Mouse (Mus musculus) cerebellum, adult 11-12 months (tissue): ENCODE measurements around the gene Slc43a1.
A peak's percentile ranks its signal among the peaks of the same experiment; 100 is the strongest.
"Not testable (repeated sequence)": the region's sequence is repeated elsewhere in the genome, so short reads cannot be mapped to it uniquely, and the experiment has no call there.

Experiments used
- DNase-seq: peaks from one replicate; pipeline ENCODE4 v3.0.0; 2022

Gene Slc43a1

DNA sequence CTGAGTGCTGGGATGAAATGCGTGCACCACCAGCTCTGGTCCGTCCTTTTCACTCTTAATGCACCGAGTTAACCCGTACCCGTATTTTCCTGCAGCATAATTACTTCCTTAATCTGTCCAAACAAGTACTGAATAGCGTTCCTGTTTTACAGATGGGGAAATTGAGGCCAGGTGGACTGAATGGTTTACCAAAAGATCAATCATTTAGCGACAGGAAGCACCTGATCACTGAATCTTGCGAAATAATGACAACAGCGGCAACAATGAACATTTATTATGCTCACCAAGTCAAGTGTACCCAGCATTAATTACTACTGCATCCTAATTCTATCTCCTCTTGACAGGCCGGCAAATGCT lies at the start of gene Slc43a1:
Slc43a1 (plus strand) TSS at position 258 of the 357 bp plus-strand sequence.
- DNase-seq: no peak

DNA sequence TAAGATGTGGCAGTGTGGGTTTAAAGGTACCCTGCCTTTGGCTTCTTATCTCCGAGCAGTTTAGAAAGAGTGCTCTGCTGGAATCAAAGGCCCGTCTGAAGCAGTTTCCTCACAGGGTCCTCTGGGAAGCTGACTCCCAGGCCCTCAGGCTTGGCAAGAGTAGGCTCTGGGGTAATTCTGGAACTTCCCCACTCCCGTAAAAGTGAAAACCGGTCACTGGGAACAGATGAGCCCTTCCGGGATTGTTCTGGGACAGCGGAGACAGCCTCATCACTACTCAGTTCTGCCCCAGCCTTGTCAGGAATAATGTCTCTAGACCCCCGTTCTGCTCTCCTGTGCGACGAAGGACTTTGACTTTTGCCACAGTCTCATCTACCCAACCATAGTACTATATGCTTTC lies 48.2 kb upstream of the Slc43a1 start:
- no peak for DNase-seq

DNA sequence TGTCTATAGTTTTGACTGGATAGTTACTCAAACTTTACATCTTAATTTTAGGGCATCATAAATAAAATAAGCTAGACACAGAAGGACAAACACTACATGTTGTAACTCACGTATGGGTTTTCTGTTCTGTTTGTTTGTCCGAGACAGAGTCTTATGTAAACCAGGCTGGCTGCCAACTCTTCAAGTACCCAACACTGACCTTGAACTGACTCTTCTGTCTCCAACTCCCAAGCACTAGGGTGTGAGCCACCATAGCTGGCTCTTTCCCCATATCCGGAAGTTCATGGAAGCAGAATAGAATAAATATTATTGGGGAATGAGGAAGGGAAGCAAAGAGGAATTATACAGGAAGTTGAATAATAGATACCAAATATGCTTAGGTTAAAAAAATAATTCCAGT lies 46.1 kb upstream of the Slc43a1 start:
- no peak for DNase-seq

DNA sequence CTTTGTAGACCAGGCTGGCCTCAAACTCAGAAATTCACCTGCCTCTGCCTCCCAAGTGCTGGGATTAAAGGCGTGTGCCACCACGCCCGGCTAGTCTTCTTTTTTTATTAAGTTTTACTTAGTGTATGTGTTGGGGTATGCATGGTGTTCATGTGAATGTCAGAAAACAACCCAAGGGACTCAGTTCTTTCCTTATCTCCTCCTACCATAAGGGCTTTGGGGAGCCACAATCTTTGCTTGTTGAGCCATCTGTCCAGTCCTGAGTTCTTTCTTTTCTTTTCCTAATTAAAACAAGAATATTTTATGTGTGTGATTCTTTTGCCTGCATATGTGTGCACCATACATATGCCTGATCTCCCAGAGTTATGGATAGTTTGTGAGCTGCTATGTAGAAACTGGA lies 45.5 kb upstream of the Slc43a1 start:
- DNase-seq: no peak

DNA sequence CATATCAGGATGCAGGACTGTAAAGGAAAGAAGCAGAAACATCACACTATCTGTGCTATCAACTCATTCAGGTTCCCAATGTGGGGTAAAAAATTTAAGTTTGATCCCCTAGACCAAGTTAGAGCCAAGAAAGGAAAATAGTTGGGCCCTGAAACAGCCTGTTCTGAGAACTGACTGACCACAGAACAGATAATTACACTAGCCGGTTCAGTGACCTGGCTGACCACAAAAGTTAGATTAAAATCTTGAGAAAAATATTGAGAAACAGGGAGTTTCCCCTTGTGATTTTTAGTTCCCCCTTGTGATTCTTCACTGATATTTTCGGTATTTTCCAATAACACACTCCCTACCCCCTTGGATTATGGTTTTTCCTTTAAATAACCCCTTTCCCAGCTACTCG lies 44.8 kb upstream of the Slc43a1 start:
- no peak for DNase-seq

DNA sequence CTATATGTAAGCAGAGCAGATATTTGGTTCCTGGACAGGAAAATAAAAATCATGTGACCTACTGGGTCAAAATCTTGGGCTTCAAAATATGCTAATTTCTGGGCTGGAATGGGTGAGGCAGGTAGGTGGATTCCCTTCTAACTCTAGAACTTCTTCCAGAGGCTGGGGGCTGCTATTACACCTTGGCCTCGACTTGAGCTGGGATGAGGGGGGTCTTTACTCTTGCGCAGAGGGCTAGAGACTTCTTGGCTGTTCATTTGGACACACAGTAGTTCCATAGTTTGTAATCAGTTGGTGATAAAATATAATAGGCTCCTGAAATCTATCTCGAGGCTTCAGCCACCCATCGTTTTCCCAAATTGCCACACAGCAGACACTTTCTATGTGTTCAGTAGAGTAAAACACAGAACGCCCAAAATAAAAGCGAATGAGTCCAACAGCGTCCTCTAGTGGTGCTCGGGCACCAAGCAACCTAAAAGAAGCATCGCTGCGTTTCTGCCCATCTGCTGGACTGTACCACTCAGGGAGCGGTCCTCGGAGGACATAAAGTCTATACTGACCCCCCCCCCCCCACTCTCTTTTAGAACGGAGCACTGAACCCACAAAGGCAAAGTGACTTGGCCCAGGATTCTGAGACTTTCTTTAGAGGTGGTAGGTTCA lies 40.7 kb upstream of the Slc43a1 start:
- peak; percentile 84 for DNase-seq

DNA sequence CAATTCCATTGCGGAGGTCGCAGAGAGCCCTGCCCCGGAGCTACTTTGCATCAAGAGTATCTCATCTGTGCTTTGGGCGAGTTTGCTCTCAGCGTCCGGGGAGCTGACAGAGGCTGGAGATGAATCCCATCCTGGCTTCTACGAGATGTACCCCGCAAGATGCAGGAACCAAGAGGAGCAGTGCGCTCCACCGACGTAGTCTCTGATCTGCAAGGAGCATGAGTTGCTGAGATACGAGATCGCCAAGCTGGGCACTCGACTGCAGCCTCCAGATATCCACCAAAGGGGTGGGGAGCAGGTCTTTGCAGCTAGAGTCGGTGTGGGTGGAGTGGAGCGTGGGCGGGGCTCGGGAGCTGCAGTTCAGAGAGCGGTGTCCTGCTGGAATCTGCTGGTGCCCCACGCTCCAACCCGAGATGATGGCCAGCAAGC lies 40.1 kb upstream of the Slc43a1 start, which contains the start of gene Ube2l6:
Ube2l6 (plus strand) TSS at position 336 of the 429 bp plus-strand sequence.
- peak; percentile 74 for DNase-seq

DNA sequence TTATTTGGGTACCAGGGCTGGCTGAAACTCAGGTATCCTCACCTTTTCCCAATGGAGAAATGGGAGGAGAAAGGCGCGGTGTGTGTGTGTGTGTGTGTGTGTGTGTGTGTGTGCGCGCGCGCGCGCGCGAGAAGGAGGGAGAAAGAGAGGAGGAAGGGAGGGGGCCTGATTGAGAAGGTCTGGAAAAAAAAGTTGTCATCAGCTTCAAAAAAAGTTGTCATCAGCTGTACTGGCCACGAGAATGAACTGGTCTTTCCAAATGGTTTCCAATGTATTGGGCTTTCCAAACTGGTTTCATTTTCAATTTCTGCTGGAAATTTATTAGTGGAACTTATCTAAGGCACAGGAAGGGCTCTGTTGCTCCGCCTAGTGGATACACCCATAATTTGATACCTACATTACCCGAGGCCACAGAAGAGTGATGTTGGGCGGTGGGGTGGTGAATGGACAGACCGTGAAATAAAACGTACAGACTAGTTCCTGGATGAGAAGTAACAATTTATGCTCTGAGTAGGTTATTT lies 39.5 kb upstream of the Slc43a1 start:
- DNase-seq: peak; percentile 64

DNA sequence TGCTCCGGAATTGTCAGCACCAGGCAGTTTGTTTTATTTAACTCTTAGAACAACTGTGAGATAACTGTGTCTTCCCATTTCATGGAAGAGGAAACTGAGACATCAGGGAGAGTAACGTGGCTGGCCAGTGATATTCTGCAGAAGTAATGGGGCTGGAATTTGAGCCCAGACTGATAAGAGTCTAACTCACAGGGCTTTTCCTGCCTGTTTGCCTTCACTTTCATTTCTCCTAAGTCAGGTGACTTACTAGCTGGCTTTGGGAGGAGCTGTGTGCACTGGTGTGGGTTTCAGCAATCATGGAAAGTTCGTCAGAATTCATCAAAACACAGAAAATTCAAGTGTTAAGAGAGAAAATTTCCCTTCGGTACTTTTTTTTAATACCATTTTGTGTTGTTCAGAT lies 38.3 kb upstream of the Slc43a1 start:
- no peak for DNase-seq

DNA sequence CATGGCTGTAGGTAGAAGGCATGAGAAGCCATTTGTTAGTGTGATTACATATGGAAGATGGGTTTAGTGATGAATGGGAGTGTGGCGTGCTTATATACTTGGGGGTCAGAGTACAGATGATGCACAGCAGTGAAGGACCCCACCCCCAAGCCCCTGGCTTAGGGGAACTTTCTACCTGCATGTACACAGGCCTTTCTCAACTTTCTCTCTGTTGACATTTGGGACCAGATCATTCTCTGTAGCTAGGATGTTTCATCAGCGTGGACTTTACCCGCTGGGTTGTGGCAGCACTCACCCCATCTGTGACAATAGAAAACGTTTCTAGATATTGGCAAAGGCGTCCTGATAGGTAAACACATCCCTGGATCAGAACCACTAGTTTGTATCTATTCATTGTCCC lies 37.4 kb upstream of the Slc43a1 start:
- not testable (repeated sequence) for DNase-seq

DNA sequence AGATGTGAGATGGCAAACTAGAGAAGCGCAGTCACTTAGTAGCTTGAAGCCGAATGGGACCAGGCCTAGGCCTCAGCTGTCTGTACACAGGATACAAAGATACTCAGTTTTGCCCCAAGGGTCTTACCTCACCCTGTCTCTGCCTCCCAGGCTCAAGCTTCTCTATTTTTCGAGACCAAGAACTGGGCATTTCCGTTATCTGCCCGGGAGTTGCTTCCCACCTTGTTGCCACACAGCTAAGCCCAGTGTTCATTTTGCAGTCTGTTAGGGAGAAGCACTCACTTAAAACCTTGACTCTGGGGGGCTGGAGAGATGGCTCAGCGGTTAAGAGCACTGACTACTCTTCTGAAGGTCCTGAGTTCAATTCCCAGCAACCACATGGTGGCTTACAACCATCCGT lies 34.7 kb upstream of the Slc43a1 start:
- no peak for DNase-seq

DNA sequence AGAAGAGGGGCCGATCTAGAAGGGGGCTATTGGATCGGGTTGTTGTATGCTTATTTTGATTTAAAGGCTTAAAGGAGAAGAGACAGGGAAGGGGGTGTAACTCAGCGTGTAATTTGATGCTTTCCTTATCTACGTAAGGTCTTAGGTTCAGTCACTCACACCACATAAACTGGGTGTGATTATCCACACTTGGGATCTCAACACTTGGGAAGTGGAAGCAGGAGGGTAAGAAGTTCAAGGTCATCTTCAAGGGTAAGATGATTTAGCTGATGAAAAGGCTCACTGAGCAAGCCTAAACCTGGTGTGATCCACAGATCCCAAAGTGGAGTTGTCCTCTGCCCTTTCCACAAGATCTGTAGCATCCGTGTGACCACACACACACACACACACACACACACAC lies 32.1 kb upstream of the Slc43a1 start:
- DNase-seq: no peak

DNA sequence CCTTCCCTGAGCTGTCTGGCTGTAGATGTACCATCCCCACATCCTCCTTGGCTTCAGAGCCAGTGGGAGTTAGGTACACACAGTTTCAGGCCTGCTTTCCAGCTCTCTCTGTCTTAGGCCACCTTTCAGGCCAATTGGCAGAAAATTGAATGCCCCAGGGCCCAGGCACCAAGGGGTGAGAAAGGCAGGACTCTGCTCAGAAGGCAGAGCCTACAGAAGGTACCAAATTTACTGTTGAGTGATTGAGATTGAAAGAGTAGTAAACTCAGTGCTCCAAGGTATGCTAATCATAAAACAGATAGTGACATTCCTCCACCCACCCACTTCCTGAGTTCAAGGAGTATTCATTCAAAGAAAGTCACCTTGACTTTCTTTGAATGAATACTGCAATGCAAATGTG lies 29.3 kb upstream of the Slc43a1 start:
- DNase-seq: no peak

DNA sequence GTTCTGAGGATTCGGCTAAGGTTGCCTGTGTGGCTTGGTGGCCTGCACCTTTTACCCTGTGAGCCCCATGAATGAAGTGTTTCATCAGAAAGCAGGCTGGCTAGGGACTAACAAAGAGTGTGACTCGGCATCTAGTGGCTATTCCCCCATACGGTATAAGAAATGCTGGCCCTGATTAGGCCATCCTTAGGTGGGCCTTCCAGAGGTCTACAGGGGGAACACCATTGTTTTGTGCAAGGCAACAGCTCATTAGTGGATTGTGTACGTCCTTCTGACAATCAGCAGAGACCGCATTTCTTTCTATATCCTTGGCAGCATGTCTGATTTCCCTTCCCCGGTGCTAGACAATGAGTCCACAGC lies 28.1 kb upstream of the Slc43a1 start:
- no peak for DNase-seq

DNA sequence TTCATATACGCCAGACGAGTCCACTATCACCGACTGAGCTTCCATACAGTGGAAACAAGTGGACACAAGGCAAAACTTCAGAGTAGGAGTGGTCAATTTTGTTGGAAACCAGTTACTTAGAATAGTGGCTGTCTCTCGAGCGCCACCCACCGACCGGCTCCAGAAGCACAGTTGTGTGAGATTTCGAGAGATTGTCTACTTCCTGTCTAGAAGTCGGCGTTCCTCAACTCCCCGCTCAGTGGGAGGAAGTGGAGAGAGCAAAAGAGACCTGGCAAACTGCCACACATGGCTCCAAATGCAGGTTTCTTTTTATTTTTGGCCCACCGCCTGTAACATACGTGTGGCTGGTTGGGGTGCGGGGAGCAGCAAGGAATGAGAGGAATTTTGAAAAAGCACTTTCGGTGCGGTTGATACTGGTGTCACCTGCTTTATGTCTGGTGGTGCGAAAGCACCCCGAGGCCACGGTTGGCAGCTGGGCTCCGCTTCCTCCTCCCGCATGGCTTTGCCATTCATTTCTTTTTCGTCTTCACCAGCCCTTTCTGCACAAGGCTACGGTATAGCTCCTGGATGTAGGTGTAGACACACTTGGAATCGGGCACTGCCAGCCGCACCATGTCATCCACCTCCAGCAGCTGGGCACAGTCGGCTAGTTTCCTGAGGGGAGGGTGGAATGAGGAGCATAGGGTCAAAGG lies 27.6 kb upstream of the Slc43a1 start:
- DNase-seq: peak; percentile 77

DNA sequence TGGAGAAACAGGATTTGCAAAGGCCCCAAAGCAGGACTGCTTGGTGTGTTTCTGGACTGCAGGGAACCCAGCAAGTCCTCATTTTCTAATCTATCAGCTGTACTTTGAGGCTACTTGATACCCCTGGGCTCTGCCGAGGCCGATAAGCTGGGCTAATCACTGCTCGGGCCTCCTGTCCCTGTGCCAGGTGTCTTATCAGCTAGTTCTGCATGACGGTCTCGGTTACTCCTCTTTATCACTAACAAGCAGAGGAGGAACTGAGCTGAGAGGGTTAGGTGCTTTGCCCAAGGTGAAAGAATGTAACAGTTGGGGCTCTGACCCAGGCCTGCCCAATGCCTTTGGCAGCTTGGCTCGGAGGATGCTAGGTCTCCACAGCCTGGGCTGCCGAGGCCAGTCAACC lies 26.8 kb upstream of the Slc43a1 start:
- no peak for DNase-seq

DNA sequence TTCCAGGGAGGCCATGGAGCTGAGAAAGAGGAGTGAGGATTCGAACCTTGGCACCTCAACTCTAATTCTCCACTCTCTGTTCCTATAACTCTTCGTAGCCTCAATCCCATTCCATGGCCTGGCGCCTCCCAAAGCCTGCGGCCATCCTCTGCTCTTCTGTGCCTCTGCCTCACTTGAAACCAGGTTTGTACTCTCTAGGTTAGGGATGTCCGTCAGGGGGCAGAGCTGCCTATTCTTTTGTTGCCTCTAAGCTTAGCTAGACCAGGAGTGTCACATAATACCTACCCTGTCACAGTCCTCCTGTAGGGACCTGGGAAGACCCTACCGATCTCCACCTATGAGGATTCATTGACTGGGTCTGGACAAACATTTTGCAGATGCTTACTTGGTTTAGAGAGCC lies 26.0 kb upstream of the Slc43a1 start:
- DNase-seq: no peak

DNA sequence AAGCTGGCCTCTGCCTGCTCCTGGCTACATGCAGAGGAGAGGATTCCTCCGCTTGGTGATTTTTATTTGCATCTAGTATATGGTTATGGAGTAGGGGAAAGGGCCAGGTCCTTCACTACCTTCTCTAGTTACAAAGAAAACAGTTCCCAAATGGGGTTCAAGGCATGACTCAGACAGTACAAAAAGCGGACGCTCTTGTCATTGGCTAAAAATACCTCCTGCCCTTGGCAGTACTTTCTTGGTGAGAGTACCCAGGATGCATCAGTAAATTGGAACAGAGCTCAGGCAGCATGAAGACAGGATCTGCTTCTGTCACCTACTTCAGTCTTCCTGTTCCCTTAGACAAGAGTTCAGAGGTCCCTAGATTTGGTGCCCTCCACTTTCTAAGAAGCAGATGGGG lies 18.8 kb upstream of the Slc43a1 start:
- DNase-seq: no peak

DNA sequence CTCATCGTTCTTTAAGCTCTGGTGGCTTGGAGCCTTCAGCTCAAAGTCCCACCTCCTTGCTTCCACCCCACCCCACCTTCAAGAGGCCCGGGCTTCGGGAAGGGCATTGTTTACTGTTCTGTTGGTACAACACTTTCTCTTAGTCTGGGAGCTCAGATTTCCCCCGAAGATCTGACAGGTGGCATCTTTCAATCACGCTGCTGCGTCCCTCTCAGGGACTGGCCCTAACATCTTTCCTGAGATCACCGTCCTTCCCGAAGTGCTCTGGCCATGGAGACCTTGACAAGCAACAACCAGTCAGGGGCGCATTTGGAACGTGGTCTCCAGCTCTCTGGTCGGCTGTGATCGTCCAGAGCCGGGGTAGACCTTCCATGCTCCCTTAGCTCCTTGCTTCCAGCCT lies 16.1 kb upstream of the Slc43a1 start, which contains the start of gene Smtnl1:
Smtnl1 (minus strand) TSS at position 101 of the 400 bp plus-strand sequence.
- DNase-seq: no peak

DNA sequence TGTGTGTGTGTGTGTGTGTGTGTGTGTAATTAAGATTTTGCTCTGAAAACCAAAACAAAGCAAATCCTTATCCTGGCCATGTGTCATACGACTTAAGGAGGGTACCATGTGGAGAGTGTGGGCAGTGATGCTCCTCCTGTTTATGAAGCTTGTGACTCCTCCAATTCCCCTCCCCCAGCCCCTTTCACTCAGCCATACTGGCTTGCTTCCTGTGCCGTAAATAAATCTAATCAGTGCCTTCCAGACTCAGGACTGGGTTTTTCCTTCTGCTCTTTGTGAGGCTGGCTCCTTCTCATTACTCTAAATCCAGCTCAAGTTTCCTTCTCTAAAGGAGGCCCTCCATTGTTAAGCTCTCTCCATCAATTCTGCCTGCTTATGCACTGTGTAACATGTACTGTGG lies 15.4 kb upstream of the Slc43a1 start:
- no peak for DNase-seq

DNA sequence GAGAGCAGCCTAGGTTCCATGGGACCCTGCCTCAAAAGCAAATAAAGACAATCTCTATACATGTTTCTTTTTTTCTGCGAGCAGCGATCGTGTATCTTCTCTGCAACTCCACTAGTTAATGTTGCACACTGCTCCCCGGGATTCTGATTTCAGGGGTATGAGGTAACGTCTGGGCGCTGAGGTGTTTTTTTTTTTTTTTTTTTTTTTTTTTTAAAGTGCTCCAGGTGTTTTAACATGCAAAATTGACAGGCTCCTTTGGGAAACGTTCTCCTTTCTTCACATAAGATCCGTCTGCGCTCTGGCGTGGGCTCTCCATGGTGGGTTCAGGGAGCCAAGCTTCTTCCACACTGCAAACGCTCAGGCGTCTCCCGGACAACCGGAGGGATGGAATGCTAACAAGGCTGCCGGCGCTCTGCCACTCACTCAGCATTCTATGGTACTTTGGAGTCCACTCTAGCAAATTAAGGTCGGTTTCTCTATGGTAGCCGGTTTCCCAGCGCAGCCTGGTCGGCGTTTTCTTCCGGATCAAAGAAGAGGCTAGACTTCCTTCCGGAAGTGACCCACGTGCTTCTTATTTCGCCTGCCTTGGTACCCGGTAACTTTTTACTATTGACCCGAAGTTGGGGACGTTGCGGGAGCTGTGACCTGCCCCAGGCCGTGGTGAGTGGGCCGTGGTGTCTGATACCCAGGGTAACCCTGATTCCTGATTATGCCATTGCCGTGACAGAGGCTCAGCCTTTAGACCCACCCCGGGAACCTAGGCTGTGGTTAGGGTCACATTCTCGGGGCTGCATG lies 12.0 kb upstream of the Slc43a1 start, which contains the start of gene Timm10:
Timm10 (plus strand) TSS at position 510 of the 795 bp plus-strand sequence.
- peak; percentile 89 for DNase-seq

DNA sequence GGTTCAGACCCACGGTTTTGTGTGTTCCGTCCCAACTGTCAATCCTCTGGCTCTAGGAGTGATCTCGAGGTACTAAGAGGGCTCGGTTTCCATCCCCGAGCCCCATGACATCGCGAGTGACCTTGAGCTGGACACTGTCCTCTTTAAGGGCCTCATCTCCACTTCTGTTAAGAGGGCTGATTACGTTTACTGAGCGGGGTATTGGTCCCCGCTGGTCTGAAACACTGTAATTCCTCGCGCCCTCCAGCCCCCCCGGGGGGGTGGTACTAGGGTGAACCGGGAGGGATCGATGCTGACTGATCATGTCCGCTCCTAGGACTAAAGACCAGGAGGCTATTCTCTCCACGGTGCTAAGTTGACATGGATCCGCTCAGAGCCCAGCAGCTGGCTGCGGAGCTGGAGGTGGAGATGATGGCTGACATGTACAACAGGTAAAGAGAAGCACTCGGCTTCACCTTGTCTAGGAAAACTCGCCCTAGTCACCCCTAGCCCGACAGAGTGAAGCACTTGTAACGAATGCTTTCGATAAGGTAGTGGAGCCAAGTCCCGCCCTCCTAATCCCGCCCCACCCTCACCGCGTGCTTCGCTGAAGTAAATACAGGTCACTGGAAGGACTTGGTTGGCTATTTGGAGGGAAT lies 11.2 kb upstream of the Slc43a1 start:
- peak; percentile 32 for DNase-seq
